Mouse (Mus musculus) G1E (cell line): ENCODE data around the gene Aldh1a1. TPM values are rescaled to one million over a fixed set of nuclear protein-coding genes. Genes with fewer than 3 reads are reported as not detected.
"Not testable (repeated sequence)": the region's sequence is repeated elsewhere in the genome, so short reads cannot be mapped to it uniquely, and the experiment has no call there.

Experiments used
- ATAC-seq: 2 replicates; pipeline ENCODE4 v1.8.0; 2016; ENCODE audit warnings: mild to moderate bottlenecking; ENCODE audit not compliant: insufficient number of reproducible peaks, poor library complexity, low FRiP score, severe bottlenecking; ENCODE audit errors: extremely low read depth
- DNase-seq: peaks from one replicate; pipeline ENCODE4 v3.0.0; 2012; ENCODE audit warnings: low spot score
- H3K27me3 ChIP-seq: 2 replicates; pipeline ENCODE4 v1.6.1; 2012; ENCODE audit warnings: mild to moderate bottlenecking, low read length, inconsistent platforms; ENCODE audit not compliant: insufficient read depth
- H3K36me3 ChIP-seq: replicated peaks from 2 replicates; pipeline ENCODE3; 2012; ENCODE audit warnings: mild to moderate bottlenecking, inconsistent platforms
- H3K4me1 ChIP-seq: 2 replicates; pipeline ENCODE4 v1.6.1; 2012; ENCODE audit warnings: low read depth, low read length, inconsistent platforms, mixed read lengths; ENCODE audit not compliant: insufficient read depth
- H3K4me3 ChIP-seq: 2 replicates; pipeline ENCODE4 v1.5.1; 2012; ENCODE audit warnings: low read depth, mild to moderate bottlenecking, inconsistent platforms, low read length, moderate library complexity, mixed read lengths
- H3K9me3 ChIP-seq: replicated peaks from 2 replicates; pipeline ENCODE4 v1.6.1; 2012; ENCODE audit warnings: inconsistent platforms
- CTCF ChIP-seq: IDR thresholded peaks from 2 replicates; pipeline ENCODE4 v1.5.1; 2012; ENCODE audit warnings: low read depth, low read length, inconsistent platforms, mixed read lengths
- GATA1 ChIP-seq: IDR thresholded peaks from 2 replicates; pipeline ENCODE4 v1.6.1; 2012; ENCODE audit warnings: borderline replicate concordance, low read length, inconsistent platforms, mixed read lengths
- GATA2 ChIP-seq: IDR thresholded peaks from 2 replicates; pipeline ENCODE4 v1.6.1; 2012; ENCODE audit warnings: low read depth, low read length, inconsistent platforms, borderline replicate concordance
- POLR2AphosphoS5 ChIP-seq: IDR thresholded peaks from 2 replicates; pipeline ENCODE4 v1.6.1; 2012; ENCODE audit warnings: low read depth, low read length, inconsistent platforms; ENCODE audit not compliant: insufficient replicate concordance
- TAL1 ChIP-seq: conservative IDR thresholded peaks from 2 replicates; pipeline ENCODE4 v1.6.1; 2012; ENCODE audit warnings: low read depth, low read length, inconsistent platforms, mixed read lengths
- polyA plus RNA-seq: library from polyadenylated mRNA; stranded (reverse); fragments of >175 nt; gene quantifications from 2 replicates; pipeline ENCODE4 v1.2.3, GENCODE M21; 2012
- total RNA-seq, 2 experiments: library from RNA; stranded (forward) in 1 of 2; stranded (reverse) in 1 of 2; fragments of 200-1000 nt in 1 of 2; fragments of >200 nt in 1 of 2; fragmentation: Nextera tagmentation in 1 of 2; gene quantifications; 2 replicates each; pipeline ENCODE4 v1.2.3; 2014 to 2017

Aldh1a1 gene
- total and polyA plus RNA-seq, 3 experiments = 0.11 TPM; not detected in 2

- H3K4me1 ChIP-seq = no peaks in the 10 kb centered on the region
- no peaks in the 10 kb centered on the region for H3K9me3 ChIP-seq
- DNase-seq (no peak), ATAC-seq (no peak)
- no peak overlapping the region for H3K4me3 ChIP-seq
- no peaks in the 10 kb centered on the region for H3K27me3 ChIP-seq
- H3K36me3 ChIP-seq = no peaks in the 10 kb centered on the region
- TF ChIP-seq GATA1 (no peak), GATA2 (no peak), POLR2AphosphoS5 (no peak), CTCF (no peak), TAL1 (no peak)
These were observed 24.0 kb downstream of the Aldh1a1 start for GRCm38 (mm10) chr19:20516481-20516880.

DNA sequence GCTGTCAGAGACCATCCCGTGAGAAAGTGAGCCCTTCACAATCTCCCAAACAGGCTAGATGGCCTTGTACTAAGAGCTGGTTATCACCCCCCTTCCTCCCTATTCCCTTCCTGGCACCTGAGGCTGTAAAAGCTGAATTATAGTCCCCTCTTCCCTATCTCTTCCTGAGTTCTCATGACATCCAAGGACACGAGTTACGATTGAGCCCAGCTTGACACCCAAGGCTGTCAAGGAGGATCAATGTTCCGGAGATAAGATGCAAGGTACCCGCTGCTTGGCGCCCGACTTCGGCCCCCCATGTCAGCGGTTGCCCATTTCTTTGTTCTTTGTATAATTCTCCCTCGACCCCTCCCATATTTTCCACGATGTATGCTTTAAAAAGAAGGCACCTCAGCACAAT lies 36.6 kb downstream of the Aldh1a1 start:
- ATAC-seq, H3K4me1 ChIP-seq, H3K9me3 ChIP-seq, H3K36me3 ChIP-seq, H3K4me3 ChIP-seq, DNase-seq, H3K27me3 ChIP-seq: not testable (repeated sequence)

GRCm38 (mm10) chr19:20529921-20530696 lies 37.6 kb downstream of the Aldh1a1 start:
- DNase-seq = no peak
- no peaks in the 10 kb centered on the region for H3K4me1 ChIP-seq

GRCm38 (mm10) chr19:20536538-20536937 lies 44.0 kb downstream of the Aldh1a1 start:
- DNase-seq (no peak), ATAC-seq (no peak)
- TF ChIP-seq GATA2 (no peak), POLR2AphosphoS5 (no peak), GATA1 (no peak), CTCF (no peak), TAL1 (no peak)
- H3K4me3 ChIP-seq = no peak overlapping the region
- H3K36me3 ChIP-seq = no peaks in the 10 kb centered on the region
- H3K9me3 ChIP-seq = no peaks in the 10 kb centered on the region
- H3K4me1 ChIP-seq = no peaks in the 10 kb centered on the region
- no peaks in the 10 kb centered on the region for H3K27me3 ChIP-seq

More at GRCm38 (mm10) chr19:20529921-20530696, 37.6 kb downstream of the Aldh1a1 start:
- no peak overlapping the region for H3K4me3 ChIP-seq
- no peak for ATAC-seq
- no peaks in the 10 kb centered on the region for H3K27me3 ChIP-seq
- TF ChIP-seq GATA2 (no peak), GATA1 (no peak), TAL1 (no peak), POLR2AphosphoS5 (no peak), CTCF (no peak)
- H3K36me3 ChIP-seq = no peaks in the 10 kb centered on the region
- H3K9me3 ChIP-seq = no peaks in the 10 kb centered on the region

- no peaks in the 10 kb centered on the region for H3K36me3 ChIP-seq
- no peak overlapping the region for H3K4me3 ChIP-seq
- TF ChIP-seq GATA1 = no peak
- DNase-seq (no peak), ATAC-seq (no peak)
- H3K9me3 ChIP-seq = no peaks in the 10 kb centered on the region
- no peaks in the 10 kb centered on the region for H3K27me3 ChIP-seq
- H3K4me1 ChIP-seq = no peaks in the 10 kb centered on the region
These were observed 48.5 kb downstream of the Aldh1a1 start for GRCm38 (mm10) chr19:20541044-20541443.

GRCm38 (mm10) chr19:20541924-20542323 lies 49.4 kb downstream of the Aldh1a1 start:
- Histone ChIP-seq H3K4me1 (no peaks in the 10 kb centered on the region), H3K4me3 (no peak overlapping the region), H3K27me3 (no peaks in the 10 kb centered on the region), H3K36me3 (no peaks in the 10 kb centered on the region), H3K9me3 (no peaks in the 10 kb centered on the region)
- ATAC-seq (no peak), DNase-seq (no peak)
- TF ChIP-seq TAL1 = no peak
- TF ChIP-seq GATA1 = no peak
- no peak for TF ChIP-seq POLR2AphosphoS5
- no peak for TF ChIP-seq CTCF
- no peak for TF ChIP-seq GATA2

DNA sequence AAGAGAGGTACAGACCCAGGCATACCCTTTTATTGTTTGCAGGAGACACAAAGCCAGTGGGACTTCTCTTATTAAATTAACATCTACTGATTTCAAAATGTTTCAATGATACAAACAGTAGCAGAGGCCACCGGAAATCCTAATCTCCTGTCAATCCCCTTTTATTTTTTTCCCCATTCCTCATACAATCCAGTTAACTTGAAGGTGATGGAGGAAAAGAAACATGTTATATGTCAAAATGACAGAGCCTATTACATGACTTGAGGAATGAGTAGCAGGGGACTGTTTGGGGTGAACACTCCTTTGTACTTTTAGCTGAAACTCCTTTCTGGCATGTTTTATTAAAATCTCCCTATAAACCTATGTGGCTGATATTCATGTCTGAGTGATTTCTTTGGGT lies 51.3 kb downstream of the Aldh1a1 start:
- no peaks in the 10 kb centered on the region for H3K36me3 ChIP-seq
- no peaks in the 10 kb centered on the region for H3K27me3 ChIP-seq
- no peaks in the 10 kb centered on the region for H3K4me1 ChIP-seq
- no peak overlapping the region for H3K4me3 ChIP-seq
- TF ChIP-seq GATA2 (no peak), POLR2AphosphoS5 (no peak), GATA1 (no peak), CTCF (no peak), TAL1 (no peak)
- DNase-seq = no peak
- H3K9me3 ChIP-seq = no peaks in the 10 kb centered on the region
- ATAC-seq = no peak
